Mouse (Mus musculus): ENCODE data around the gene Cpsf7. TPM values are rescaled to one million over a fixed set of nuclear protein-coding genes. Genes with fewer than 3 reads are reported as not detected.
A peak's percentile ranks its signal among the peaks of the same experiment; 100 is the strongest.

Gene Cpsf7
- polyA plus RNA-seq, 1 experiment, result 41.1 TPM

- WGBS, result 48% methylated on average over 6 of the region's 6 CpGs
- no peak for TF ChIP-seq POLR2A (IDR thresholded peaks at IDR 0.05; ENCODE audit: borderline replicate concordance, extremely low read depth, low read depth, low read length)
Observed at GRCm38 (mm10) chr19:10510759-10511330, 14.2 kb upstream of the Cpsf7 start.

GRCm38 (mm10) chr19:10520355-10520754, 4.7 kb upstream of the Cpsf7 start:
- 56% methylated on average over 1 of the region's 1 CpGs for WGBS
- no peaks in the 10 kb centered on the region for H3K4me1 ChIP-seq (ENCODE audit: control insufficient read depth, insufficient read depth, low read length)
- DNase-seq, result no peak
- no peak overlapping the region for H3K4me3 ChIP-seq (replicated peaks; ENCODE audit: extremely low read depth, low read depth, low read length)
- TF ChIP-seq CTCF (IDR thresholded peaks at IDR 0.05; ENCODE audit: insufficient read depth, low read length), result no peak
- no peak for TF ChIP-seq POLR2A (IDR thresholded peaks at IDR 0.05; ENCODE audit: borderline replicate concordance, extremely low read depth, low read depth, low read length)

More at GRCm38 (mm10) chr19:10510759-10511330, 14.2 kb upstream of the Cpsf7 start:
- H3K4me1 ChIP-seq (ENCODE audit: control insufficient read depth, insufficient read depth, low read length), result peaks cover 3% of the 10 kb centered on the region; the same call in 1 of the 2 replicates
- no peak overlapping the region for H3K4me3 ChIP-seq (replicated peaks; ENCODE audit: extremely low read depth, low read depth, low read length)
- DNase-seq, result no peak

- peaks cover 9% of the 10 kb centered on the region for H3K4me1 ChIP-seq (ENCODE audit: control insufficient read depth, insufficient read depth, low read length)
- no peak for TF ChIP-seq POLR2A (IDR thresholded peaks at IDR 0.05; ENCODE audit: borderline replicate concordance, extremely low read depth, low read depth, low read length)
- no peak for TF ChIP-seq CTCF (IDR thresholded peaks at IDR 0.05; ENCODE audit: insufficient read depth, low read length)
- no peak overlapping the region for H3K4me3 ChIP-seq (replicated peaks; ENCODE audit: extremely low read depth, low read depth, low read length)
- DNase-seq, result no peak
- WGBS, result 79% methylated on average over 1 of the region's 1 CpGs
Observed at GRCm38 (mm10) chr19:10521926-10522325, 3.1 kb upstream of the Cpsf7 start.

- no peak for TF ChIP-seq POLR2A (IDR thresholded peaks at IDR 0.05; ENCODE audit: borderline replicate concordance, extremely low read depth, low read depth, low read length)
- no peak for TF ChIP-seq CTCF (IDR thresholded peaks at IDR 0.05; ENCODE audit: insufficient read depth, low read length)
- no peak for DNase-seq
- Histone ChIP-seq H3K4me1 (ENCODE audit: control insufficient read depth, insufficient read depth, low read length) (peaks cover 9% of the 10 kb centered on the region), H3K4me3 (replicated peaks; ENCODE audit: extremely low read depth, low read depth, low read length) (no peak overlapping the region)
- WGBS, result 55% methylated on average over 5 of the region's 5 CpGs
Observed at GRCm38 (mm10) chr19:10523483-10524080, 1.5 kb upstream of the Cpsf7 start.

- no peak for DNase-seq
- Histone ChIP-seq H3K4me1 (ENCODE audit: control insufficient read depth, insufficient read depth, low read length) (peaks cover 9% of the 10 kb centered on the region), H3K4me3 (replicated peaks; ENCODE audit: extremely low read depth, low read depth, low read length) (peak overlapping the region; percentile 89)
- TF ChIP-seq POLR2A (IDR thresholded peaks at IDR 0.05; ENCODE audit: borderline replicate concordance, extremely low read depth, low read depth, low read length), result no peak
- no peak for TF ChIP-seq CTCF (IDR thresholded peaks at IDR 0.05; ENCODE audit: insufficient read depth, low read length)
- WGBS, result under 1% methylated on average over 19 of the region's 19 CpGs
Observed at GRCm38 (mm10) chr19:10524784-10525105, 321 bp upstream of the Cpsf7 start.

GRCm38 (mm10) chr19:10525910-10526309, 844 bp downstream of the Cpsf7 start, which contains the start of gene Sdhaf2:
TSS of gene Sdhaf2 (minus strand) at chr19:10526142.
- H3K4me1 ChIP-seq (ENCODE audit: control insufficient read depth, insufficient read depth, low read length), result peaks cover 9% of the 10 kb centered on the region
- no peak for DNase-seq
- H3K4me3 ChIP-seq (replicated peaks; ENCODE audit: extremely low read depth, low read depth, low read length), result peak within 1 kb of the TSS; percentile 95
- TF ChIP-seq POLR2A (IDR thresholded peaks at IDR 0.05; ENCODE audit: borderline replicate concordance, extremely low read depth, low read depth, low read length) (no peak), CTCF (IDR thresholded peaks at IDR 0.05; ENCODE audit: insufficient read depth, low read length) (no peak)
- WGBS, result under 1% methylated on average over 11 of the region's 11 CpGs

GRCm38 (mm10) chr19:10530082-10530481, 5.0 kb downstream of the Cpsf7 start:
- DNase-seq, result no peak
- TF ChIP-seq POLR2A (IDR thresholded peaks at IDR 0.05; ENCODE audit: borderline replicate concordance, extremely low read depth, low read depth, low read length) (no peak), CTCF (IDR thresholded peaks at IDR 0.05; ENCODE audit: insufficient read depth, low read length) (no peak)
- WGBS, result 95% methylated on average over 1 of the region's 1 CpGs
- Histone ChIP-seq H3K4me3 (replicated peaks; ENCODE audit: extremely low read depth, low read depth, low read length) (no peak overlapping the region), H3K4me1 (ENCODE audit: control insufficient read depth, insufficient read depth, low read length) (peaks cover 9% of the 10 kb centered on the region)

GRCm38 (mm10) chr19:10539454-10539853, 14.4 kb downstream of the Cpsf7 start:
- DNase-seq, result no peak
- H3K4me1 ChIP-seq (ENCODE audit: control insufficient read depth, insufficient read depth, low read length), result no peaks in the 10 kb centered on the region
- WGBS, result 90% methylated on average over 5 of the region's 5 CpGs
- H3K4me3 ChIP-seq (replicated peaks; ENCODE audit: extremely low read depth, low read depth, low read length), result no peak overlapping the region
- TF ChIP-seq CTCF (IDR thresholded peaks at IDR 0.05; ENCODE audit: insufficient read depth, low read length) (no peak), POLR2A (IDR thresholded peaks at IDR 0.05; ENCODE audit: borderline replicate concordance, extremely low read depth, low read depth, low read length) (no peak)

GRCm38 (mm10) chr19:10555624-10556510, 30.8 kb downstream of the Cpsf7 start, which contains the start of gene Tmem216:
TSS of gene Tmem216 (minus strand) at chr19:10556238.
- DNase-seq, result peak; percentile 80
- Histone ChIP-seq H3K4me1 (ENCODE audit: control insufficient read depth, insufficient read depth, low read length) (peaks cover 4% of the 10 kb centered on the region), H3K4me3 (replicated peaks; ENCODE audit: extremely low read depth, low read depth, low read length) (peak within 1 kb of the TSS; percentile 83)
- no peak for TF ChIP-seq CTCF (IDR thresholded peaks at IDR 0.05; ENCODE audit: insufficient read depth, low read length)
- peak; percentile 71; the same call in 1 of the 2 replicates for TF ChIP-seq POLR2A (IDR thresholded peaks at IDR 0.05; ENCODE audit: borderline replicate concordance, extremely low read depth, low read depth, low read length)
- 2% methylated on average over 43 of the region's 43 CpGs for WGBS

Measured in lung, adult 2 months (tissue).